Mouse (Mus musculus) retina, embryonic 14.5 days (tissue): ENCODE data around the gene Foxo6.

Experiments
- DNase-seq: peaks from one replicate; pipeline ENCODE4 v3.0.0-alpha.2; 2015; ENCODE audit warnings: low spot score

The Foxo6 gene

DNA sequence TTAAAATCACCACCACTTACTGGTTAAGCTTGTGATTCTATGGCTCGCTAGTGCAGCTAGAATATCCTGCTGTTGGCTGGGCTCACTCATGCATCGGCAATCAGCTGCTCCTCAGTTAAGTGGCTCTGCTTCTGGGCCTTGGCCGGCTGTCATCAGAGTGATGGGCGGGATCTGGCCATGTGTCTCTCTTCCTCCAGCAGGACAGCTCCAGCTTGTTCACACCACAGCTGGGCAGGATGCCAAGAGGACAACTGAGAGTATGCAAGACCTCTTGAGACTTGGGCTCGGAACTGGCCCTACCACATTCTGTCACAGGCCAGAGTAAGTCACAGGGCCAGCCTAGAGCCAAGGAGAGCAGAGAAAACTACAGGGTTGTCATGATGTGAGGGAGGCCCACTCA is 39.7 kb downstream of the Foxo6 start:
- peak; percentile 57 for DNase-seq

DNA sequence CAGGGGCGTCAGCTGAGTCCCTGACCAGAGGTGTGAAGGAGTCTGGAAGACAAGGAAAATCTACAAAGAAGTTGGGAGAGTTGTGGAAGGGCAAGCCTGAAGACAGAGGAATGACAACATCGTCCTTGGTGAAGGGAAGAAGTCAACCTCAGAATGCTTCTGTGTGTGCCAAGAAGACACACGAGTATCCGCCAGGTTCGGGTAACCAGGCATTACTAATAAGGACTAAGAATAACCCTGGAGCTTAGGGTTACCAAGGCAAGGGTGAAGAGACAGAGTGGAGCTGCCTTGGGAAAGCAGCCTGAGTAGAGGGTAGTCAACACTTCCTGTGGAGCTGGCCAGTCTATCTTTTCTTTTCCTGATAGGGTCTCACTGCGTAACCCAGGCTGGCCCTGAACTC is 41.1 kb downstream of the Foxo6 start:
- DNase-seq, result no peak

DNA sequence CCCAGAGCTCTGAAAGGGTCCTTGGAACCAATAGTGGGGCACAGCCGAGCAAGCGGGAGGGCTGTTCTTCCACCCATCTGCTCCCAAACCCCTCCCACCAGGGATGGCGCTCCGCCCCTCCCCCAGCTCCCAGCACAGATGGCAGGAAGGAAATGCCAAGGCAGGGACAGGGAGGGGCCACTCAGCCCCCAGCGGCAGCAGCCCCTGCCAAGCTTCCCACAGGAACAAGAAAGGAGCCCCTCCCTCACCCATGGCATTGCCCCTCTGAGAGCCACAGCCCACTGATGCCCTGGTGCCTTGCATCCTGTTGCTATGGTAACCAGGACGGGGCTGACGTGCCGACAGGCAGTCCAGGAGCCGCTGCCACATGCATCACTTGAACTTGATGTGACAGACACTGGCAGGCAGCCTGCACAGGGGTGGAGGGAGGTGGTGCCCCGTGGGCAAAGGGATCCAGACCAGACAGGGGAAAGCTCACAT is 44.3 kb downstream of the Foxo6 start:
- DNase-seq, result peak; percentile 80

DNA sequence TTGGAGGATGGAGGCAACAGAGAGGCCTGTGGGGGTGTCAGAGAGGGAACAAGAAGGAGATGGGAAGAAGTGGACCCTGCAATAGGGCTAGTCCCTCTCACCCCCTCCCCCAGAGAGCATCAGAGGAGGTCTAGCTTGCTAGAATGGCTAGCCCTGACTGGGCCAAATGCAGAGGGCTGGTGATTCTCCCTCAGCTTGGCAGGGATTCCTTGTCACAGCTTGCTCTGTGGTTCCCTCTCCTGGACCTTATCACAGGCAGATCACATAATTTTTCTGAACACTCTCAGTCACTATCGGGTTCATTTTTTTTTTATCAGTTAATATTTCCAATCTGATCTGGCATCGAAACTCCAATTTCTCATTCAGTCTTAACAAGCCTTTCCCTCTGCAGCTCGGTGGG is 46.0 kb downstream of the Foxo6 start:
- no peak for DNase-seq

DNA sequence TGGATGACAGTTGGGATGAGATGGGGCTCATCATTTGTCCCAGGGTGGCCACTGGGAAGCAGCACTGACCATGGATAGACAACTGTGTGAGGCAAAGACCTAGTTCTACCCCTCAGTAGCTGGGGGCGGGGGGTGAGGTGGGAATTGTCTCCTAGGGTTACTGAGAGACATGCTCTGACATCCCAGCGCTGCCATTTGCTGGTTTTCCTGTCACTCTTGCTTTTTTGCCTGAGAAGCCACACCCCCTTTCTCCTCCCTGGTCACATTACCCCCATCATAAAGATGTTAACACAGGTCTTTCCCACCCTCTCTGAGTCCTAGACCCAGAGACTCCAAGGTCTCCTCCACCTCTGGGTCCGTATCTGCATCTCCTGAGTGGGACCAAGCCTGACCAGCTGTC is 47.7 kb downstream of the Foxo6 start:
- no peak for DNase-seq

DNA sequence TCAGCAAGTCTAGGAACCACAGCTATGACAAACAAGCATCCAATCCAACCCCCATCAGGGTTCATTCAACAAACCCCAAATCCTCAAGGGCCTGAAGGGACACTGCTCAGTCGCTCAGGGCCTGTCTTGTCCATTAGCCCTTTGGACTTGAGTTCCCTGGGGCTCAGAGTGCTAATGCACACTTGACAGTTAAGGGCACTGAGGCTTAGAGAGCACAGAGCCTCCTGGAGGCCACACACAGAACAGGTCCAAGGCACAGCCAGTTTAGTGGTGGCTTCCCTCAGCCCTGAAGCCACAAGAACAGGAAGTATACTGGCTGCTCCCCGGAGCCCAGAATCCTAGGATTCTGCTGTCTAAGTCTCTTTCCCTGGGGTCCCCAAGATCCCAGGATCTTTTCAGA is 53.9 kb downstream of the Foxo6 start:
- no peak for DNase-seq

DNA sequence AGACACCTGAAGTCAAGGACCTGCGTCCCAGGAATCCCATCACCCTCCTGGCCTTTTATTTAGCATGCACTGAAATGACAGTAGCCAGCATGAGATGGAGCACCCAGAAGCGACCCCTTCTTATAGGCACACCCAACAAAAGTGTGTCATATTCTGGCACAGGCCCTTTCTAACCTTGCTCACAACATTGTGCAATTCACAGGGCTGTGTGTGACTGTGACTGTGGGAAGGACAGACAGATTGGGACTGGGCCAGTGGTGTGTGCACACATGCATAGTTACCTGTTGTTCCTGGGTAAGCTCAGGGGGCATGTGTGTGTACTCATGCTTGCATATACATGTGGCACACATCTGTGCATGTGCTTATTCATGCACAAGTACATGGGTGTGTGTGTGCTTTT is 54.6 kb downstream of the Foxo6 start:
- DNase-seq, result no peak

DNA sequence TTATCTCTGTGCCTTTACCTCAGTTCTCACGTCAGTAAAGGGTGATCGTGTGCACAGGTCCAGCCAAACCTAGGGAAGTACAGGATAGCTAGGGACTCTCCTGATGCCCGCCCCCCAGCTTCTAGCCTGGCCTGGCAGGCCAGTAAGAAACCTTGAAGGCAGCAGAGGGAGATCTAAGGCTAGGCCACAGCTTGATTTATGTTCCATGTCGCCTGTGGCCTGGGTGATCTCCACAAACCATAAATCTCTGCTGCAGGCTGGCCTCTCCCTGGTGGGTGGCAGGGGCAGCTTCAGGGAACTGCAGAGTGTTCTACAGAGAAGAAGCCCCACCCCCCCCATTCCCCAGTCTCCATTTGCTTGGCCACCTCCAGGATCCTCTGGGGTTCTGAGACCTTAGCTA is 55.2 kb downstream of the Foxo6 start:
- no peak for DNase-seq

DNA sequence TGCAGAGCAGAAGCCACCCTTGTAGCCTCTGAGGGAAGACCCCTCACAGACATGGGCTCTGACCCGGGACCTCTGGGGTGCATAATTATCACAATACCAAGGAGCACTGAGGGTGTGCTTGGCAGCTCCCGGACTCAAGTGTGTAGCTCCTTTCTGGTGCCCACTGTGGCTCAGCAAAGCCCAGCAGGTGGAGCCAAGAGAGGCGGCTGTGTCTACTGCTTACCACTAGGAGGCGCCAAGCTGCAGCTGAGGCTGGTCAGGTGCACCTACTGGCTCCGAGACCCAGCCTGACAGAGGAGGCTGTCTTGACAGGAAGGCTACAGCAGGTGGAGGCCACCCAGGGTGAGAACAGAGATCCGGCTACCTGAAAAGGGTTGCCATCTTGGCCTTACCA is 56.9 kb downstream of the Foxo6 start:
- peak; percentile 85 for DNase-seq

DNA sequence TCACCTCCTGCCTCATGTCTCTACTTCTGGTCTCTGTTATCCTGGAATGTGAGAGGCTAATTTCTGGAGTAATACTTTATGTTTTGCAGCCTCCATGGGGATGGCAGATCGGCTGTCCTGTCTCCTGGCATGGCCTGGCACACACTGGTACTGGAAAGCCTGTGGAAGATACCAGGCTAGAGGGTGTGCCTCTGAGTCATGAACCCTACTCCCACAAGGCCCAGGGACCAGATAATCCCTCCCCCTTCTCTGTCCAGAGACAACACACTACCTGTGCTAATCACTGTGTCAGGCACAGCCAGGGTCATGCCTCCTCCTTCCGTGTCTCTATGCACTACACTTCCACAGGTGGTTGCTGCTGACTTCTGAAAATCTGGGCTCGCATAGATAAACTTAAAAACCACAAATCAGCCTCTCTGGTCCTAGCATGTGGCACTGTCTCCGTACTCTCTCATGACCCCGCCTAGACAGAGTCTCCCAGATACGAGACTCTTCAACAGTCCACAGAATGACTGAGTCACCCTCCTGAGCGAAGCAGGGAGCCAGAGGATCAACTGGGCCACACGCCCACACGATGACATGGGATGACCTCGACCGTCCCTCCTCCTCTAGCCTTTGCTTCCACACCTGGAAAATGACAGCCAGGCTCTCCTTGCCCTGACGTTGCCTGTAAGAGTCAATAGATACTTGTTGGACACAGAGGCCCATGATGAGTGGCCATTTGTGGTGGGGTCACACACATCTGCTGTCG is 57.5 kb downstream of the Foxo6 start:
- no peak for DNase-seq

DNA sequence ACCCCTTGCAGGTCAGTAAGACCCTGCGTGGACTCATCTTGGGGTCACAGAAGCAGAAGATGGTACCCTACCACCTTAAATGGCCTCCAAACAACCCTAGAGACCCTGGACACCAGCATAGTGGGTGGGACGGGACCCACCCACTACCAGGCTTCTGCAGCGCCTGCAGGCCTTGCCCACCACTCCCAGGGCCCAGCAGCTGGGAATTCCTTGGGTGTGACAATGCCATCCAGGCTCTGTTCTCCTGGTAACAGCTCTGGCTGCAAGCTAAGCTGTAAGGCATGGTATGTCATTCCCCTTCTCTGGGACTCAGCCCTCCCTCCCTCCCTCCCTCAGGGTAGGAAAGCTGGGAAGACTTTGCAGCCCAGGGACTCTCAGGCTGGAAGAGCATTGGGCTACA is 58.5 kb downstream of the Foxo6 start:
- no peak for DNase-seq

DNA sequence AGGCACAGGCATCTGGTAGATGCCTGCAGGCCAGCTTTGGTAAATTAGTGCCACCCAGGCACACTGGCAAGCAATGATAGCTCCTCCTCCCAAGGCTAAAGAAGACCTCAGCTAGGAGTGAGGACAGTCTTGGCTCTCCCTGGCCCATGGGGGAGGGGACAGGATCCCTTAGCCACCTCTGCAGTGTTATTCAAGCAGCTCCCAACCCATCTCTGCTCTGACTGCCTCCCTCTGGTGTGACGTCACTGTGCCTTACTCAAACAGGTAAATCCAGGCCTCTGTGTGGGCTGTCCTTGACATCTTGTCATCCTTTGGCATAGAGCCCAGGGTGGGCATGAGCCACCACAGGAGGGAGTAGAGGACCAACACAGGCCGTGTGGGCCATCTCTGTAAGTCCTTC is 59.9 kb downstream of the Foxo6 start:
- DNase-seq, result no peak

DNA sequence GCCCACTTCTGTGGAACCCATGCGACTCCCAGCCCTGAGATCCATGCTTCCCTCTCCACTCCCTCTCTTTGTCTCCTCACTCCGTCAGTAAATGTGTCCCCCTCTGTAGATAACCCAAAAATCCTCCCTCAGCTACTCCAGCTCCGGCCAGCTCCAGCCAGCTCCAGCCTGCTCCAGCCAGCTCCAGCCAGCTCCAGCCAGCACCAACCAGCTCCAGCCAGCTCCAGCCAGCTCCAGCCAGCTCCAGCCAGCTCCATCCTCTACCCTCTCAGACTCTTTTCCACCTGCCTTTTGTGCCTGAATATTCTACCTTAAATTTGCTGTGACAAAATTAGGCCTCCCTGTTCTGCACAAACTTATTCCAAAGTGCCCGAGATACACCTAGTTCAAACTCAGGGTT is 60.5 kb downstream of the Foxo6 start:
- DNase-seq, result no peak

DNA sequence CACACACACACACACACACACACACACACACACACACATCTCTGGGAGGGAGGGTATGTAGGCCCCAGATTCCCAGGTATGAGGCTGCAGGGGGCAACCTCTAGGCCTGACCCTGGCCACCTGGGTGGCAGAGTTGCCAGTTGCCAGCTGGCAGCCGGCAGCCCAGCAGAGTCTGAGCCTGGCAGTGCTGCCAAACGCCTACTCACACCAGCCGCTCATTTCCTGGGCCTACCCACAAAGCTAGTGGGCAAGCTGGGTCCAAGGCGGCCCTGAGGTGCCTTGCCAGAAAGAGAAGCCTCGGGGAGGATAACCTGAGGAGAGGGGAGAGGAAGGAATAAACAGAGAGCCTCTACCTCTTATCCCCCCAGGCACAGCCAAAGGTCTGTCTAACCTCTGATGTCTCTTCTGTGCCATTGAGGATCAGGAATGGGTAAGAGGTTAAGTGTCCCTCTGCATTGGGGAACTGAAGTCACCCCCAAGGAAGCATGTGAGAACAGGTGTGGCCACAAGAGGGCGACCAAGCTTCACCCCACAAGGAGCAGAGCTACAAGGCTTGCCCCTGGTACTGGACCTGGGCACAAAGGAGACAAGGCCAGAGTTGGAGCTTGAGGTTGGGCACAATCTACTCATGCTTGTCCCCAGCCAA is 61.9 kb downstream of the Foxo6 start:
- DNase-seq, result peak; percentile 84

DNA sequence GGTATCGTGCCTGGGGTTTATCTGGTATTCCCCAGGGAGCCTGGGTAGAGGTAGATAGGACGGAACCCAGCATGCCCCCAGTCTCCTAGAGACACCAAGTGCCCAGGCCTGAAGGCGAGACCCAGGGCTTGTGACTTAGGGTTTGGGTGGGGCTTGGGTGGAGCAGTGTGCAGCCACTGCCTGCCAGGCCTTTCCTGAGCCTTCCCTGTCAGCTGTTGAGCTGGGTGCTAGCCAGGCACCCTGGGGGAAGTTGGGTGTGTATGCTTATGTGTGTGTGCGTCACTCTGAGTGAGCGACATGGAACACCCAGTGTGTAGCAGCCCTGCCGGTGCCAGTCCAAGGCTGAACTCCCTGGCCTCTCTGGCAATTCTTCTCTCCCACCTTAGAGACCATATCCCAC is 63.3 kb downstream of the Foxo6 start:
- DNase-seq, result no peak

DNA sequence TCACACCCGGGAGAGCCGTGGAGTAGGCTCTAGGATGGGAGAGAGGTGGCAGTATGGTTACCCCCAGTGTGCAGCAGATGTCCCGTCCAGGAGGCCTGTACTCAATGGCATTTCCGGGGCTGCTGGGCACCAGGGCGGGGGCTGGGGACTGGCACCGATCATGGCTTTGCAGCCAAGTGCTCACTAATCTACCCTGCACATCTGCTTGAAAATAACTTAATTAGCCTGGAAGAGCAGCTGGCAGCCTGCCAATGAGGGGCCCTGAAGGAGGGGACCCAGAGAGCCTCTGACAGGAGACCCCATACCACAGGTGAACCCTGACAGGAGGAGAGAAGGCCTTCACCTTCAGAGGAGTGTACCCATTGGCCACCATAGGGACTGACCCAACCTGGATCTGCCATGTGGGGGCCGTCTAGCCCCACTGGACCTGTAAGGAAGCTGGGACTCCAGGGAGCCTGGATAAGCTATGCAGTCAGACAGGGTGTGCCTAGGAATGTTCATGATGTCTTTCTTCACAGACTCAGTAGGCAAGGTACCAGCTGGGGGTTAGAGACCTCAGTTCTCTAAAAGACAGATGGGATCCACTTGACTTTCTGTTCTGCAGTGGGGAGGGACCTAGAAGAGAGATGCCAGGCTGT is 63.9 kb downstream of the Foxo6 start:
- no peak for DNase-seq

DNA sequence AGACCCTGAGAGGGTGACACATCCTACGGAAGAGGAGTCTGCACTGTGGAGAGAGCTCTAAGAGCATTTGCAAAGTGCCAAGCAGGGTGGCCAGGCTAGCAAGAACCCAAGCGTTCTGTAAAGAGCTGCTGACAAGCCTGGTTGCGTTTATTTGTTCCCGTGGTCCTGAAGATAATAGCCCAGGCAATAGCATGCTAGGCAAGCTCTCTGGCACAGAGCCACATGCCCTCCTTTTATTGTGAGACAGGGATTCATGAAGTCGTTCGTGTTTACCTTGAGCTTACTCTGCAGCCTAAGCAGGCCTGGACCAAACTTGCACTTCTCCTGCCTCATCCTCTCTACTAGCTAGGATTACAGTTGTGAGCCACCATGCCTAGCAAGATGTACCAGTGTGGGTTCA is 65.4 kb downstream of the Foxo6 start:
- DNase-seq, result no peak

DNA sequence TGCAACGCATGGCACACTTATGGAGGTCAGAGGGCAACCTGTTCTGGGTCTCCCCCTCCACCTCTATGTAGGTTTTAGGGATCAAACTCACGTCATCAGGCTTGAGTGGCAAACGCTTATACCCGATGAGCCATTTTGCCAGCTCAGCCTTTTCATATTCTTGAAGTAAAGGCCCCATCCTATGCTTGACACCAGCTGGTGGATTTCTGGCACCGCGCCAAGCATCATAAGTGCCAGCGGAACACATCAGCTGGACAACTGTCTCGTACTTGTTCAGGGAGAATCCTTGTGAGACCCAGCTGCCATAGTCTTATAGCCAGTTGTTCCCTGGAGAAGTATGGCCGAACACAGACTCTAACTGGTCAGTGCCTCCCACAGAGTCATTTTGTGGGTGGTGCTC is 68.3 kb downstream of the Foxo6 start:
- no peak for DNase-seq
